Mouse (Mus musculus) cerebellum, adult 2 months (tissue): ENCODE data around the gene Epc2. TPM values are rescaled to one million over a fixed set of nuclear protein-coding genes. Genes with fewer than 3 reads are reported as not detected.

Experiments used
- DNase-seq, 2 experiments: peaks; one replicate each; pipeline ENCODE4 v3.0.0; 2021
- H3K27ac ChIP-seq: fragments of 200-500 bp; 2 replicates; pipeline ENCODE4 v1.5.1; 2012; ENCODE audit warnings: low read length, control low read depth, inconsistent platforms; ENCODE audit not compliant: insufficient read depth
- H3K27me3 ChIP-seq: fragments of 200-500 bp; 2 replicates; pipeline ENCODE4 v1.6.1; 2012; ENCODE audit warnings: inconsistent platforms, mild to moderate bottlenecking, low read length, moderate library complexity; ENCODE audit not compliant: control insufficient read depth, insufficient read depth
- H3K4me1 ChIP-seq: fragments of 200-500 bp; 2 replicates; pipeline ENCODE4 v1.6.1; 2011; ENCODE audit warnings: low read length; ENCODE audit not compliant: control insufficient read depth, insufficient read depth
- H3K4me3 ChIP-seq: fragments of 200-500 bp; replicated peaks from 2 replicates; pipeline ENCODE3; 2011; ENCODE audit warnings: mild to moderate bottlenecking, low read depth, low read length, control low read depth; ENCODE audit not compliant: insufficient read depth
- CTCF ChIP-seq: fragments of 200-500 bp; IDR thresholded peaks from 2 replicates; pipeline ENCODE4 v1.5.1; 2011; ENCODE audit warnings: low read depth, mild to moderate bottlenecking, control low read depth, low read length, moderate library complexity, borderline replicate concordance; ENCODE audit not compliant: insufficient read depth
- POLR2A ChIP-seq: fragments of 200-500 bp; IDR thresholded peaks from 2 replicates; pipeline ENCODE4 v1.6.1; 2011; ENCODE audit warnings: low read length, control low read depth, borderline replicate concordance; ENCODE audit not compliant: insufficient read depth
- WGBS: fragments of 180-500 bp; shearing (Covaris S2); methylation state at CpG from one replicate; pipeline ENCODE4 v1.1.7; 2018; 5-methylcytosine and 5-hydroxymethylcytosine counted together
- polyA plus RNA-seq: library from polyadenylated mRNA; depleted of rRNA; stranded (reverse); fragments of >200 nt; gene quantifications from 2 replicates; pipeline ENCODE4 v1.2.3, GENCODE M21; 2012

Epc2 gene
- polyA plus RNA-seq, 1 experiment: 22.2 TPM

DNA sequence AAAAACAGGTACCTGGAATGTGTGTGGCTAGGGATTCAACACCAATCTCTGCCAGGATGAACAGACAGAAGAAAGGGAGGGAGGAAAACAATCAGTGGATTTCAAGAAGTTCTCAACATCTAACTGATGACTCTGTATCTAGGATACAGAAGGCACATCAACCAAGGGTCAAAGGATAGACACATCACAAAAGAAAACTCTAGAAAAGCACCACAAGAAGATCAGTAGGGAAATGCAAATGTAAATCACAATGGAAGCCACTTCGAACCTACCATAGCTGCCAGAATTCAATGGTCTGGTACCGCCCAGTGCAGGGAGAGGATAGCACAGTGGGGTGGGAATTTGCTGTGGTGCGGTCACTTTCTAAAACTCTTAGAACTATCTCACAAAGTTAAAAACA lies 122.0 kb downstream of the Epc2 start:
- peaks cover 27% of the 10 kb centered on the region for H3K4me1 ChIP-seq
- TF ChIP-seq POLR2A: no peak
- no peak for TF ChIP-seq CTCF
- 94% methylated on average over 3 of the region's 3 CpGs for WGBS
- H3K4me3 ChIP-seq: no peak overlapping the region
- H3K27me3 ChIP-seq: no peaks in the 10 kb centered on the region
- DNase-seq: no peak
- H3K27ac ChIP-seq: no peak overlapping the region

DNA sequence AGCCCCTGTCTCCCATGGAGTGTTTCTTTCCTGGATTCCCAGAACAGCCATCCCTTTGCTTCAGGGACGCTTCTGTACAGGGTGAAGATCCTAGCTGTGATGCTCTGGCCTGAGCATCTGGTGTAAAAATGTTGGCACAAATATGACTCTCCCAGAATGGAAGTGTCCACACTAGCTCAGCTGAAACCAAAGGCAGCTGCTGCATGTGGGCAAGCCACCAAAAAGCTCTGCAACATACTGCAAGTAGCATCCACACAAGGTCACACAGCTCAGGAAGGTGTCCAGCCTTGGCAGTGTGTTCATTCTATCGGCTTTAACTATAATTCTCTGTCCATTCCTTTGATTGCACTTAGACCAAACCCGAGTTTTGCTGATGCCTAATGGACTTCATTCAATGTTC lies 129.3 kb downstream of the Epc2 start:
- DNase-seq: no peak
- 47% methylated on average over 3 of the region's 3 CpGs for WGBS

DNA sequence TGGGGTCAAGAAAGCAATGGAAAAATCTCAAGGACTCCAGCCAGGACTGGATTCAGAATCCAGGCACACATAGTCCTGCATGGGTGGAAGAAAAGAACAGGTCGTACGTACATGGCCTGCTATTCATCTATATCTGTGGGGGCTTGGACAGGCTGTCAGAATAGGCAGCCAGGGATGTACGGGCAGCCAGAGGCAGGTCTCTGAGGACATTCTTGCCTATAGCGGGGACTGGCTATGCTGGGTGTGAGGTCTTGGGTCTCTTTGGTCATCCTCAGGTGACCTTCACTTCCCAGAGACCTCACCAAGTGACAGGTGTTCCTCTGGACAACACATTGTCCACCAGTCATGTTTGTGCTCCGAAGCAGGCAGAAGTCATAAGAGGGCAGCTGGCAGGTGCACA lies 131.3 kb downstream of the Epc2 start:
- H3K27ac ChIP-seq: no peak overlapping the region
- 87% methylated on average over 5 of the region's 5 CpGs for WGBS
- DNase-seq: no peak
- H3K27me3 ChIP-seq: no peaks in the 10 kb centered on the region
- H3K4me3 ChIP-seq: no peak overlapping the region
- H3K4me1 ChIP-seq: no peaks in the 10 kb centered on the region
- TF ChIP-seq POLR2A: no peak
- no peak for TF ChIP-seq CTCF

More for the DNA sequence above, 129.3 kb downstream of the Epc2 start:
- no peaks in the 10 kb centered on the region for H3K4me1 ChIP-seq
- TF ChIP-seq POLR2A: no peak
- TF ChIP-seq CTCF: no peak
- H3K27me3 ChIP-seq: no peaks in the 10 kb centered on the region
- no peak overlapping the region for H3K4me3 ChIP-seq
- no peak overlapping the region for H3K27ac ChIP-seq

DNA sequence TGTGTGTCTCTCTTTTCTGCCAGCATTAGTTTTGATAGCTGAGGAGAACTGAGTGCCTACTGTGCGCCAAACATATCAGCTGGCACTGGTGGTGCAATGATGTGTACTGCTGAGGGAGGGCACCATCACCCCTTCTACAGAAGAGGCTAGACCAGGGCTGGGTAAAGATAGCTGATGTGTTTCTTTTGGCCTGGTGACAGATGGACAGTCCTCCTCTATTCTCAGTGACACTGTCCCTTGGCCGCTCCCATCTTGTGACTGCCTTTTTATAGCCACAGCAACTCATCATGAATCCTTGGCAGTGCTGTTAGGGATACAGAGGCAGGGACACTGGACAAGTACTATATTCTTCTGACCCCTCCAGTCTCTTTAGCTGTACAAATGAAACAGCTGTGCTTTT lies 132.0 kb downstream of the Epc2 start:
- Histone ChIP-seq H3K27ac (no peak overlapping the region), H3K27me3 (no peaks in the 10 kb centered on the region), H3K4me1 (no peaks in the 10 kb centered on the region), H3K4me3 (no peak overlapping the region)
- TF ChIP-seq POLR2A (no peak), CTCF (no peak)
- WGBS: 71% methylated on average over 2 of the region's 2 CpGs
- DNase-seq: no peak

DNA sequence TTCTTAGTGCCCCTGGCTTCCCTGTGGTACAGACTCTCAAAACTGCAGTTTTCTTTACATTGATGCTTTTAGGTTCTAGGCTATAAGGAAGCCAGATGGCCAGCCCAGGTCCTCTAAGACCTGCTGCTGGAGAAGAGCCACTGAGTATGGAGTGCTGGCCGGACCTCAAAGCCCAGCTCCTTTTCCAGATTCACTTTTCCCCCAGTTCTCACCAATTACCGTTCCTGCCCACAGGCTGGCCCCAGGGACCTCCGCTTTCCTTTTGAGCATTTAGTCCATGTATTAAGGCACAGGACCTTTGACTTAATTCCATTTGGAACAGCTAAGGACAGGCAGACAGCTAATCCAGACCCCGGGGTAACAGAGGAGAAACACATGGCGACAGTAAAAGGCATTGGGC lies 139.2 kb downstream of the Epc2 start:
- H3K27me3 ChIP-seq: no peaks in the 10 kb centered on the region
- peaks cover 20% of the 10 kb centered on the region for H3K4me1 ChIP-seq
- DNase-seq: peak; percentile 58 to 74
- TF ChIP-seq POLR2A (no peak), CTCF (no peak)
- 30% methylated on average over 5 of the region's 5 CpGs for WGBS
- no peak overlapping the region for H3K27ac ChIP-seq
- H3K4me3 ChIP-seq: no peak overlapping the region

DNA sequence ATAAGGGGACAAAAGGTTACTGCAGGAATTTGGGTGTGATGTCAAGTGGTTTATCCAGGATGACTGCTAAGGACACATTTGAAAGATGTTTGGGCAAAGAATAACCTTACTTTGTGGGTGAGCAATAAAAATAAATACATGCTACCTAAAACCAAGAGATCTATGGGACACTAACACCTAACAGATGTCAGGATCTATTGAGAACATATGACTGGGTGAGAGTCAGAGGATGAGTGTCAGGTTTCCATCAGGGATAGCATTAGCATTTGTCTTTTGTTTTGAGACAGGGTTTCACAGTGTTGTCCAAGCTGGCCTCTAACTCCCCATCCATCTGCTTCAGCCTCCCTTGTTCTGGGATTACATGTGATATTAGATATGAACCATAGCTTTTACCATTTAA lies 141.6 kb downstream of the Epc2 start:
- TF ChIP-seq POLR2A: no peak
- TF ChIP-seq CTCF: no peak

DNA sequence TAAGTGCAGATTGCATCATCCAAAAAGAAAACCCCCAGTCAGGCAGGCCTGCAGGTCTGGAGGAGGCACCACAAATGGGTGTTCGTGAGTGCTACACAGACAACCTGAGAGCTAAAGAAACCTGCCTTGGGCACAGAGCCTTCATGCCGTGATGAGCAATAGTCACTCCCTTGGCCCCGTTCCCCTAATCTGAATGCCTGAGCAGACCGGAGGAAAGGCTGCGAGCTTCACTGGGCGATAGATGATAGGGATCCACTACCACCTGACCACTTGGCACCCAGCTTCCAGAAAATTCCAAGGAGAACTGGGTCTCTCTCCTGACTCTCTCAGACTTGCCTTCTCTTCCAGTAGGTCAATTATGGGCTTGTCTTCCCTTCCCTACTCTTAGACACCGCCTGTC lies 143.6 kb downstream of the Epc2 start:
- DNase-seq: peak; percentile 76 to 88
- 15% methylated on average over 7 of the region's 7 CpGs for WGBS
- H3K27ac ChIP-seq: peak overlapping the region; percentile 34
- H3K4me1 ChIP-seq: peaks cover 32% of the 10 kb centered on the region
- H3K27me3 ChIP-seq: no peaks in the 10 kb centered on the region
- no peak overlapping the region for H3K4me3 ChIP-seq
- TF ChIP-seq CTCF (no peak), POLR2A (no peak)

More for the DNA sequence above, 141.6 kb downstream of the Epc2 start:
- no peak overlapping the region for H3K27ac ChIP-seq
- H3K4me1 ChIP-seq: peaks cover 32% of the 10 kb centered on the region
- no peaks in the 10 kb centered on the region for H3K27me3 ChIP-seq
- DNase-seq: no peak
- H3K4me3 ChIP-seq: no peak overlapping the region

DNA sequence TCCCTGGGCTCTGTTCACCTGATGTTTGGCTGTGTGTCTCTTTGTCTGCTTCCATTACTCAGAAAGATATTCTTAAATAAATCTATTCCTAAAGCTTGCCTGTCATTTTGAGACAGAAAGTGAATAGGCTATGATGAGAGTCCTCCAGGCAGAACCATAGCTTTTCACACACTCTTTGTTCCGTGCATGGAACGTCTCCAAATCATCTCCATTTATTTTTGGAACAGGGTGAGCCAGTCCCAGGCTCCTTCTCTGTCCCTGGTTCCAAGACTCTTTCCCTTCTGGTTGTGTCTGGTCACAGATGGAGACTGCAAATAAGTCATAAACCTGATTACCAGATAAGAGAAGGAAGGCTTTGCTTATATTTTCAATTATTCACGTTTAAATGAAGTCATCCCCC lies 145.0 kb downstream of the Epc2 start:
- Histone ChIP-seq H3K4me3 (no peak overlapping the region), H3K27ac (peak overlapping the region; percentile 62; the same call in 1 of the 2 replicates), H3K27me3 (no peaks in the 10 kb centered on the region), H3K4me1 (peaks cover 26% of the 10 kb centered on the region)
- WGBS: 7% methylated on average over 3 of the region's 3 CpGs
- TF ChIP-seq POLR2A: no peak
- TF ChIP-seq CTCF: no peak
- peak; percentile 36 to 83 for DNase-seq
